Mouse (Mus musculus): ENCODE results near the gene Ror2.
A peak's percentile ranks its signal among the peaks of the same experiment; 100 is the strongest.
"Not testable (repeated sequence)": the region's sequence is repeated elsewhere in the genome, so short reads cannot be mapped to it uniquely, and the experiment has no call there.

The Ror2 gene

GRCm38 (mm10) chr13:53285756-53286361 is at the start of gene Ror2:
Ror2 (minus strand) TSS chr13:53286124.
- no peak for DNase-seq

GRCm38 (mm10) chr13:53333769-53334168 is 47.8 kb upstream of the Ror2 start:
- DNase-seq: no peak

DNA sequence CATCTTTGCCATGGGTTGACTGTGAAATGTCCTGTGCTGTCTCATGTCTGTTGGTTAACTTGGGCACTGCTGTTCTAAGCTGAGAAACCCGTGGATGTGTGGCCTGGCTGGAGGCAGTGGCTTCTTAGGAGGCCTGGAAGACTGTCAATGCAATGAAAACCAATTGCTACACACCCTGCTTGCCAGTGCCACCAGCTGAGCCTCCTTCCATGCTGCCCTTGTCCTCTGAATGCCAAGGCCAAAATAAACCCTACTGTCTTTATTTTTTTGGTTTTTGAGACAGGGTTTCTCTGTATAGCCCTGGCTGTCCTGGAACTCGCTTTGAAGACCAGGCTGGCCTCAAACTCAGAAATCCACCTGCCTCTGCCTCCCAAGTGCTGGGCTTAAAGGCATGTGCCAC is 44.3 kb upstream of the Ror2 start:
- DNase-seq: no peak

DNA sequence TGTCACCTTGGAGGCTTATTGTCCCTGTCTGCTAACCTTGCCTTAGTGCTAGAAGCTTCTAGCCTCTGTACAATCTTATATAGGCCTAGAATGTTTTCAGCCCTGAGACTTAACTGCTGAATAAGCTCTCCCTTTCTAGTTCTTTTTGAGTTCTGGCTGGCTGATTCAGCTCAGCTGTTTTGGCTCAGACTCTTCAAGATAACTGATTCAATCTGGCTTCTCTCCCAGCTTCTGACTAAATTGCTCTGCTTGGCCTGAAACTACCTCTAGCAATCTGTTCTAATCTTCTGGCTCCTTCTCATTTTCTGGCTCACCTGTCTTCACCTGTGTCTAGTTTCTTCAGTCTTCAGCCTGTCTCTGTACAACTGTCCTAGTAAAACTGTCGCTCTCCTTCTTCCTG is 39.6 kb upstream of the Ror2 start:
- DNase-seq: no peak

- DNase-seq: no peak
Observed at GRCm38 (mm10) chr13:53323661-53324060, 37.7 kb upstream of the Ror2 start.

DNA sequence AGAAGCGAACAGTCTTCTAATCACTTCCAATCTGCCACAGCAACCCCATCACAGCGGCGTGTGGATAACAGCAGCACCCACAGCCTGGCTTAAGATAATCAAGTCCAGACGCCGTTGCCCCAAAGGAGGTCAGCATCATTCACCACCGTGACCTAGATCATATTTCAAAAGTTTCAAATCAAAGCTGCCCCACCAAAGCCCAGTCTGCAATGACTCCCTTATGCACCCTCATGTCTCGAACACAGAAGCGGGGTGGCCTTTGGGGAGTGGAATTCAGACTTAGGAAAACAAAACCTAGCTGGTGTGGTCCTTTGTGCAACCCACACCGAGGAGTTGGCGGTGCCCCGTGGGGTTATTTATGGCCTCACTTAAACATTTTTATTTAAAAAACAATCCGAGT is 35.0 kb upstream of the Ror2 start:
- DNase-seq: no peak

DNA sequence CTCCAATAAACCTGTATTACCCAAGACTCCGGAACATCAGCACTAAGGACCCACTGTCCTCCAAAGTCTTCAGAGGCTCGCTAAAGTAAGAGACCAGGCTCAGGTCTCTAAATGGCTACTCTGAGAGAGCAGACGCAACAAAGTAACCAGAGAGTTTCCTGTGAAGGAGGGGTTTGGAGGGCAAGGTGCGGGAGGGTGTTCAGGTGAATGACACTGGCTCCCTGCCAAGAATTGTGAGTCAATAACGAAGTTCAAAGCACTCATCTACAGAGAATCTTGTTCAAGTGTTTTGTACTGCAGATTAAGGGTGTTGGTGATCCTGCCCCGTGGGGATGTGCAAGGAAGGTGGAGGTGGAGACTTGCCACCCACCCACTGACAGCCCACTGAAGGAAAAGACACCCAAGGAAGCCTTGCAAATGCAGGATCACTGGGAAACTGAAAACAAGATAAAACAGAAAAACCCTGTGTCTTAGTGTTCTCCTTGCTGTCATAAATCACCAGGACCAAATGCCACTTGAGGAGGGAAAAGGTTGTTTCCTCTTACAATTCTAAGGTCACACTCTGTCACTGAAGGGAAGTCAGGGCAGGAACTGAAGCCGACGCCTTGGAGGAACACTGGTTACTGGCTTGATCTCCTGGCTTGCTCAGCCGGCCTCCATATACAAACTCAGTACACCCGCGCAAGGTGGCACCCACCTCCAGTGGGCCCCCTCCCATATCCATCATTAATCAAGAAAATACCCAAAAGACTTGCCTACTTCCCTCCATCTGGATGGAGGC is 30.8 kb upstream of the Ror2 start:
- DNase-seq: no peak

DNA sequence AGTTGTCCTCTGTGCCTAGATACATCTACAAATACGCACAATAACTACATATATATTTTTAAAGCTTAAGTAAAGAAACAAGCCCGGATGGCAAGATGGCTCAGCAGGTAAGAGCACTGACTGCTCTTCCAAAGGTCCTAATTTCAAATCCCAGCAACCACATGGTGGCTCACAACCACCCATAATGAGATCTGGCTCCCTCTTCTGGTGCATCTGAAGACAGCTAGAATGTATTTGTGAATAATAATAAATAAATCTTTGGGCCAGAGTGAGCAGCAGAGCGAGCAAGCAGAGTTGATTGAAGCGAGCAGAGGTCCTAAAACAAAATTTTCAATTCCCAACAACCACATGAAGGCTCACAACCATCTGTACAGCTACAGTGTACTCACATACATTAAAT is 29.8 kb upstream of the Ror2 start:
- not testable (repeated sequence) for DNase-seq

- DNase-seq: no peak
Observed at GRCm38 (mm10) chr13:53310442-53310841, 24.5 kb upstream of the Ror2 start.

GRCm38 (mm10) chr13:53309661-53310160 is 23.8 kb upstream of the Ror2 start:
- DNase-seq: peak; percentile 57

- no peak for DNase-seq
Observed at GRCm38 (mm10) chr13:53309148-53309547, 23.2 kb upstream of the Ror2 start.

DNA sequence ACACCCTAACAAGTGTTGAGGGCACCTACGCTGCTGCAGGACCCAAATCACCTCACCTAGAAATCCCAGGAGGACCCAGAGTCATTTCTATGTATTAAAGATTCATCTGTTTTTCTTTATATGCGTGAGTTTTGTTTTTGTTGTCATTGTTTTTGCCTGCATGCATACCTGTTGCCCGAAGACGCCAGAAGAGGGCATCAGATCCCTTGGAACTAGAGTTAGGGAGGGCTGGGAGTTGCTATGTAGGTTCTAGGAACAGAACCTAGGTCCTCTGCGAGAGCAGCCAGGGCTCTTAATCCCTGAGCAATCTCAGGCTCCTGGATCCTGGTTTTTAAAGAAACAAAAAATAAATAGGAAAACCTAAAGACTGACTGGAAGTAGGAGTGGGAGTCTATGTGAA is 20.9 kb upstream of the Ror2 start:
- DNase-seq: no peak

- DNase-seq: no peak
Observed at GRCm38 (mm10) chr13:53305256-53305655, 19.3 kb upstream of the Ror2 start.

- DNase-seq: no peak
Observed at GRCm38 (mm10) chr13:53302688-53303087, 16.8 kb upstream of the Ror2 start.

DNA sequence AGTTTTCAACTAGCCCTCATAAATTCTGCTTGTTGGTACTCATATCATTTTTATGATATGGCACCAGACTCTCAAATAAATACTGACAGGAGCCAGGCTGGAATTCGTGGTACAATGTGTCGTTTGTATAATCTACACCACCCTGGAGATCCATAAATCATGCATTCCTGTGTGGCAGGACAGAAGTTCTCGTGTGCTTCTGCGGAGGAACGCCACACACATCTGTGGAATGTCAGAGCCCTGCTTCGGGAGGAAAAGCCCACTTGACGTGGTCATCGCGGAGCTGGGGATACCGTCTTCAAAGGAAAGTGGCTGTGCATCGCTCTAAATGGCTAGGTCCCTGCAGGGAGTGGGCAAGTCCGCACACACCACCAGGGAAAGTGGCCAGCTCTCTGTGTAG is 7.1 kb upstream of the Ror2 start:
- no peak for DNase-seq

GRCm38 (mm10) chr13:53292244-53292643 is 6.3 kb upstream of the Ror2 start:
- DNase-seq: no peak

- DNase-seq: no peak
Observed at GRCm38 (mm10) chr13:53285261-53285755, 616 bp downstream of the Ror2 start.

DNA sequence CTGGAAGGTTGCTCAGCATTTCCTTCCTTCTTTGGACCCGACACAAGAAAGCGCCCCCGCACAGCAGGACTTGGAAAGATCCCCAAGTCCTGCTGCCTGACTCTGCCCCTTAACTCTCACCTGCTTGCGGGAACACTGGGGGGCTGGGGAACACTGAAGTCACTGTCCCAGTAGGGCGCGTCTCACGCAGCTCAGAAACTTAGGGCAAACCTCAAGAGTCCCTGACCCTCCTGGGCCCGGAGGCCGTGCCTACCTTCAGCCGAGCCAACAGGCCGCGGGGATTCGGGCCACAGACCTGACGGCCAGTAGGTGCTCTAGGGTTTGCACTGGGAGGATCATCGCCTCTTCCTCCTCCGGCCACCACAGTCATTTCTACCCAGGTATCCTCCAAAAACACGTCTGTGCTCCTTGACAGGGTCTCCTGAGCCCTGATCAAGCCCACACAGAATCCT is 1.2 kb downstream of the Ror2 start:
- DNase-seq: no peak

GRCm38 (mm10) chr13:53281604-53282396 is 4.1 kb downstream of the Ror2 start:
- no peak for DNase-seq

GRCm38 (mm10) chr13:53278908-53279307 is 7.0 kb downstream of the Ror2 start:
- no peak for DNase-seq

DNA sequence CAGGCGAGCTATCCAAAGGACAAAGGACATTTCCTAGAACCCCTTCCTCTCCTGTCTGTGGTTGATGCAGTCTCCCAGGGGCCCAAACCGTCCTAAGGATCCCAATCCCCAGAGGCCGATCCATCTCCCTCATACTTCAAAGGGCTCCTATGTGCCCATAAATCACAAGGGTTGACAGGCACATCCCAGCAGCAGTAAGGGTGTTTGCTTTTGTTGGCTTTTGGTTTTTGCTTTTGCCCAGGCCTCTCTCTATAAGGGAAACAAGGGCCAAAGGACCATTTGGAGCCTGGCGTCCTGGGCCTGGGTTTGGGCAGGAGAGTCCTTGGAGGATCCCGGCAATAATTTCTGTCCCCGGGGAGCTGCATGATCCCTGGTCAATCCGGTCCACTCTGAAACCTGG is 9.5 kb downstream of the Ror2 start:
- no peak for DNase-seq

GRCm38 (mm10) chr13:53275778-53276177 is 10.1 kb downstream of the Ror2 start:
- DNase-seq: no peak

- DNase-seq: no peak
Observed at GRCm38 (mm10) chr13:53274771-53275170, 11.2 kb downstream of the Ror2 start.

All from right cerebral cortex, postnatal 25 days (tissue).